Mouse (Mus musculus): ENCODE data around the gene Gpr22.

DNA sequence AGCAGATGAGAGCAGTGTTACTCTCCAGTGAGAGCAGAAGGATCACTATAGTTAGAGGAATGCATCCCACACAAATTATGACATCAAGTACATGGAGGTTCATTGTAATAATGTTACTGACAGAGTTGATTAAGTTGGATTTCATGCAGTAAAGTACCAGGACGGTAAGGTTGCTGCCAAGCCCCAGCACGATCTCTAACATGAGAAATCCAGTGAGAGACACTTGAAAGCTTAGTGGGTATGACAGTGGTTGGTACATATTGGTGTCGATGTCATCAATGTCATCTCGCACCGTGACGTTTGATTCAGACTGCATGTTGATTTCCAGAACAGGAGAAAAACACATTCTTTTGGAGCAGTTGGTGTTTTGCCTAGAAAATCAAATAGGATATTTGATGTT lies 4.1 kb downstream of the Gpr22 start:
- TF ChIP-seq CTCF (IDR thresholded peaks at IDR 0.05; ENCODE audit: low read depth), result no peak
- no peak for TF ChIP-seq EP300 (optimal IDR thresholded peaks at IDR 0.05)

Data from stomach, postnatal 0 days (tissue).